Mouse (Mus musculus) gonadal fat pad, adult 2 months (tissue): ENCODE results near the gene Ube2l6. TPM values are rescaled to one million over a fixed set of nuclear protein-coding genes. Genes with fewer than 3 reads are reported as not detected.

Experiments
- DNase-seq: peaks from one replicate; pipeline ENCODE4 v3.0.0-alpha.2; 2012; ENCODE audit warnings: low read depth
- polyA plus RNA-seq: library from polyadenylated mRNA; depleted of rRNA; stranded (reverse); fragments of >200 nt; gene quantifications from 2 replicates; pipeline ENCODE4 v1.2.3, GENCODE M21; 2012; rRNA removed

Gene Ube2l6
- 24.8 and 26.9 TPM in 2 replicates for polyA plus RNA-seq

GRCm38 (mm10) chr2:84798493-84798921 is at the start of gene Ube2l6:
Gene Ube2l6 (plus strand): TSS chr2:84798828.
- no peak for DNase-seq

- no peak for DNase-seq
Measured at GRCm38 (mm10) chr2:84750115-84750514, 48.5 kb upstream of the Ube2l6 start.

- no peak for DNase-seq
Measured at GRCm38 (mm10) chr2:84756245-84756644, 42.4 kb upstream of the Ube2l6 start.

GRCm38 (mm10) chr2:84757026-84757682 is 41.5 kb upstream of the Ube2l6 start:
- no peak for DNase-seq

GRCm38 (mm10) chr2:84758542-84759127 is 40.0 kb upstream of the Ube2l6 start:
- DNase-seq = no peak

- no peak for DNase-seq
Measured at GRCm38 (mm10) chr2:84760777-84761176, 37.9 kb upstream of the Ube2l6 start.

GRCm38 (mm10) chr2:84761309-84761708 is 37.3 kb upstream of the Ube2l6 start:
- DNase-seq = no peak

GRCm38 (mm10) chr2:84761840-84762239 is 36.8 kb upstream of the Ube2l6 start:
- DNase-seq = no peak

- no peak for DNase-seq
Measured at GRCm38 (mm10) chr2:84762295-84762694, 36.3 kb upstream of the Ube2l6 start.

GRCm38 (mm10) chr2:84762818-84763217 is 35.8 kb upstream of the Ube2l6 start:
- no peak for DNase-seq

GRCm38 (mm10) chr2:84770501-84770900 is 28.1 kb upstream of the Ube2l6 start:
- DNase-seq = no peak

- DNase-seq = no peak
Measured at GRCm38 (mm10) chr2:84772454-84772853, 26.2 kb upstream of the Ube2l6 start.

GRCm38 (mm10) chr2:84773195-84773594 is 25.4 kb upstream of the Ube2l6 start:
- DNase-seq = no peak

GRCm38 (mm10) chr2:84774751-84775150 is 23.9 kb upstream of the Ube2l6 start:
- no peak for DNase-seq

GRCm38 (mm10) chr2:84775241-84775640 is 23.4 kb upstream of the Ube2l6 start, which contains the start of gene Serping1:
Gene Serping1 (minus strand): TSS chr2:84775444.
- DNase-seq = no peak

- no peak for DNase-seq
Measured at GRCm38 (mm10) chr2:84775665-84776064, 23.0 kb upstream of the Ube2l6 start.

GRCm38 (mm10) chr2:84777706-84778105 is 20.9 kb upstream of the Ube2l6 start:
- DNase-seq = no peak

GRCm38 (mm10) chr2:84779210-84779609 is 19.4 kb upstream of the Ube2l6 start:
- no peak for DNase-seq

- DNase-seq = no peak
Measured at GRCm38 (mm10) chr2:84783315-84783714, 15.3 kb upstream of the Ube2l6 start.

- no peak for DNase-seq
Measured at GRCm38 (mm10) chr2:84783840-84784566, 14.6 kb upstream of the Ube2l6 start.

- no peak for DNase-seq
Measured at GRCm38 (mm10) chr2:84788316-84788715, 10.3 kb upstream of the Ube2l6 start.

GRCm38 (mm10) chr2:84790418-84790817 is 8.2 kb upstream of the Ube2l6 start:
- DNase-seq = no peak

GRCm38 (mm10) chr2:84792516-84792915 is 6.1 kb upstream of the Ube2l6 start:
- no peak for DNase-seq
